Mouse (Mus musculus): ENCODE measurements around the gene Hnrnpa2b1. TPM values are rescaled to one million over a fixed set of nuclear protein-coding genes. Genes with fewer than 3 reads are reported as not detected.

Hnrnpa2b1 gene
- polyA plus RNA-seq (2015; fragmentation: Illumina TruSeq; extraction: RNeasy Lipid Tissue Mini Kit (QIAGEN cat#74804); ENCODE audit: insufficient read depth, low replicate concordance), result 2,556 TPM

GRCm38 (mm10) chr6:51469715-51470310 is at the start of gene Hnrnpa2b1:
TSS of gene Hnrnpa2b1 (minus strand) at chr6:51469894.

DNA sequence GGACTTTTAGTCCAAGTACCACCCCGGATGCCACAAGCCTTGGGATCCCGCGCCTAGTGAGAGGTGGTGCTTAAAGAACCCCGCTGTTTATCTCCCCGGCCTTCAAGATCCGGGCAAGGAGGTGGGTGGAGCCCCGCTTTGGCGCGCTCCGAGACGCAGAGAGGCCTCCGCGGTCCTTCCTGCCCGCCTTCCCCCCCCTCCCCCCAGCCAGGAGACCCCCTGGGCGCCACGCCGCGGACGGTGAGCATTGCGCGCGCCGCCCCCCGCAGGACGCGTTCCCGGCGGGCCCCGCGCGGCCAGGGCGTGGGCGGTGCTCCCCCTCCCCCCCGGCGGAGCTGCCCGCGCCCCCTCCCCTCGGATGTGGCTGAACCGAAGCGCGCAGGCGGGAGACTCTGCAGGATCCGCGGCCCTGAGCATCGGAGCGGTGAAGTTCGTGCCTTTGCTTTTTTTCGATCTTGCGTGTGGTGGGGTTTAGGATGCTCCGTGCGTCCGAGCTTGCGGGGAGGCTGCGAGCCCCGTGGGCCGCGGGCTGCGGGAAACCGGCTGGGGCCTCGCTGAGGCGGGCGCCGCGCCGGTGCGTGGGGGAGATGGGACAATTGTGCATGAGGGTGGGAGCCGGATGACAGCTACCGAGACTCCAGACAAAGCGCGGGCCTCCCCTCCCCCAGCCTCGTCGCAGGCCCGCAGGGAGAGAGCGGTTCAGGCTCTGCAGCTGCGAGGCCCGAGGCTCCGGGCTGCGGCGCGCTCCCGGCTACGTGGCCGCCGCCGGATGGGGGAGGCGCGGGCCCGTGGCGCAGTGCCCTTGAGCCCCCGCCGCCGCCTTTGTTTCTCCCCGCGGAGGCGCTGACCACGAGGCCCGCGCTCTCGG is 851 bp upstream of the Hnrnpa2b1 start, which contains the start of gene Cbx3:
Cbx3 (plus strand) TSS at position 50 of the 868 bp plus-strand sequence.

DNA sequence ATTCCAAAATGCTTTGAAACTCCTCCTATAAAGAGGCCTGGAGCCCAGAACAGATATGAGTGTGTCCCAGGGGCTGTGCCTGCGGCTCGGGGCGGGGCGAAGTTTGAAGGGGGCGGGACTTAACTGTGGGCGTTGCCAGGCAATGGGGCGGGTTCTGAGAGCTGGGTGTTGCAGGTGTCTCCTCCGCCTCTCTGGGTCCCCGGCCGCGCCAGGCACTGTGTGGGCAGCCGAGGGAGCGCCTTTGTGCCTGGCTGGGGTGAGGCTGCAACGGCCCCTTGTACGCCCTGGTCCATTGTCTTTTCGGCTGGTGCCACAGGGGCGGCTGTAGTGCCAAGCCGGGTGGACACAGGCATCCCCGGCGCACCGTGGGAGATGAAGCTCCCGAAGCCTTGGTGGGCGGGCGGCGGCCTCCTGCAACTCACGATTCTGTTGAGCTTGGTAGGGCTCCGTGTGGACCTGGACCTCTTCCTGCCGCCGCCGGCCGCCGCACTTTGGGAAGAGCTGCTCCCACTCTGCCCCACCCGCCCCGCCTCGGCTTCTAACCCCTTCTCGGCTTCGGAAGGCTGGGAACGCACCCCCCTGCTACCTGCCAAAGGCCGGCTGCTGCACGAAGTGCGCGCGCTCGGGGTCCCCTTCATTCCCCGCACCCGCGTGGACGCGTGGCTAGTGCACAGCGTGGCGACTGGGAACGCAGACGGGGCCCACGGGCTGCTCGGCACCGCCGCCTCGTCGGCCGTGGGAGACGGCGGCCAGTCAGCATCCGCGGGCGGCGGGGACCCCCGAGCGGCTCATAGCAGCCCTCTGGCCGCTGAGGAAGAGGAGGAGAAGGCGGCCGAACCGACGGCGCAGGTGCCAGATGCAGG is 36.9 kb downstream of the Hnrnpa2b1 start, which contains the start of gene Nfe2l3:
Nfe2l3 (plus strand) TSS at position 136 of the 863 bp plus-strand sequence.

Other genes with a start within 250 kb of the Hnrnpa2b1 start
- gene Nfe2l3, start 37.2 kb downstream of the Hnrnpa2b1 start, polyA plus RNA-seq (2015; fragmentation: Illumina TruSeq; extraction: RNeasy Lipid Tissue Mini Kit (QIAGEN cat#74804); ENCODE audit: insufficient read depth, low replicate concordance), result 1.3 TPM
- 192 TPM for gene Cbx3, start 466 bp upstream of the Hnrnpa2b1 start, polyA plus RNA-seq (2015; fragmentation: Illumina TruSeq; extraction: RNeasy Lipid Tissue Mini Kit (QIAGEN cat#74804); ENCODE audit: insufficient read depth, low replicate concordance)
- gene Snx10, start 54.0 kb upstream of the Hnrnpa2b1 start, polyA plus RNA-seq (2015; fragmentation: Illumina TruSeq; extraction: RNeasy Lipid Tissue Mini Kit (QIAGEN cat#74804); ENCODE audit: insufficient read depth, low replicate concordance), result 39.2 TPM

Data from spleen, adult 10 weeks (tissue).